Mouse (Mus musculus): ENCODE data around the gene Sox1.
A peak's percentile ranks its signal among the peaks of the same experiment; 100 is the strongest.

The Sox1 gene

DNA sequence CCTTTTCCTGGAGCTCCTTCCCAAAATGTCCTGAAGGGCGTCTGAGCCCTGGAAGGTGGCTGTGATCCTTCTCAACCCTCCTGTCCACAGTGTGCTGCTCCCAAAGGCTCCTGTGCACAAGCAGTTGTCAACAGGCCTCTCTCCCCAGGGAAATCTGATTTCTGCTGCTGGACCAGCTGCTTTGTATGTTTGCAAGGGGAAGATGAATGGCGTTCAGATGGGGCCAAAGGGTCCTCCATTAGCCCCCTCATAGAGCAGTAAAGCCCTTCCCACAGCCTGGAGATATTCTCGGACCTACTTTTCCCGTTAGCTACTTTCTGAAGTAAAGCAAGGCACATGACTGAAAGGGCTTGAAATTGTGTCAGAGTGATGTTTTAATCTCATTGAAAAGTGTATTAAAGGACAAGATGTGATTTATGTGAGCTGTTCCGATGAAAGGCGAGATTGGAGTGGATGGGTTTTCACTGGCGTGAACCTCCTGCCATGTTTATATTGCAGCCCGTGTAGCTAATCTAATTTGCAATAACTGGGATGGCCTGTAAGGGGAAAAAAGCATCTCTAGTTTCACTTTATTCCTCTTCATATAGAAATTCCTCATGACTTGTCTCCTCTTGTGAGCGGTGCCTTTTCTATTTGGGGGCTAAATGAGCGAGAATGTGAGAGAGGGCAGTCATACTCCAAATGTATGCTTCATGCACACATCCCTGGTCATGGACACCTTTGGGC, 6.5 kb upstream of the Sox1 start:
- peak; percentile 56 for DNase-seq (ENCODE audit: low read depth, low spot score)

DNA sequence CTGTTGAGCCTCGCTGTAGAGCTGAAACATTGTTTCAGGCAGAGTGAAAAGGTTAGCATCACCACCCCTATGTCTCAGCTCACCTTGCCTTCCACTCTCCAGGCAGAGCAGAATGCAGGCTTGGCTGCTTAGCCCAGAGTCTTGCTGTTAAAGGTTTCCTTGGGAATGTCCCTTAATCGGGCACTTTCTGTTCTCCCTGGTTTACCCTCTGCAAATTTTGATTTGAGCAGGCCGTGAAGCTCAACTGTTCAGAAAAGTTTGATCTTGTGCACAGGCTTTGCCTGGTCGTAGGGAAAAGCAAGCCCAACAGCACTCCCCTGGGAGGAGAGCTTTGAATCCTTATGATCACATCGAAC, 6.0 kb upstream of the Sox1 start:
- peak; percentile 36 for DNase-seq (ENCODE audit: low read depth, low spot score)

DNA sequence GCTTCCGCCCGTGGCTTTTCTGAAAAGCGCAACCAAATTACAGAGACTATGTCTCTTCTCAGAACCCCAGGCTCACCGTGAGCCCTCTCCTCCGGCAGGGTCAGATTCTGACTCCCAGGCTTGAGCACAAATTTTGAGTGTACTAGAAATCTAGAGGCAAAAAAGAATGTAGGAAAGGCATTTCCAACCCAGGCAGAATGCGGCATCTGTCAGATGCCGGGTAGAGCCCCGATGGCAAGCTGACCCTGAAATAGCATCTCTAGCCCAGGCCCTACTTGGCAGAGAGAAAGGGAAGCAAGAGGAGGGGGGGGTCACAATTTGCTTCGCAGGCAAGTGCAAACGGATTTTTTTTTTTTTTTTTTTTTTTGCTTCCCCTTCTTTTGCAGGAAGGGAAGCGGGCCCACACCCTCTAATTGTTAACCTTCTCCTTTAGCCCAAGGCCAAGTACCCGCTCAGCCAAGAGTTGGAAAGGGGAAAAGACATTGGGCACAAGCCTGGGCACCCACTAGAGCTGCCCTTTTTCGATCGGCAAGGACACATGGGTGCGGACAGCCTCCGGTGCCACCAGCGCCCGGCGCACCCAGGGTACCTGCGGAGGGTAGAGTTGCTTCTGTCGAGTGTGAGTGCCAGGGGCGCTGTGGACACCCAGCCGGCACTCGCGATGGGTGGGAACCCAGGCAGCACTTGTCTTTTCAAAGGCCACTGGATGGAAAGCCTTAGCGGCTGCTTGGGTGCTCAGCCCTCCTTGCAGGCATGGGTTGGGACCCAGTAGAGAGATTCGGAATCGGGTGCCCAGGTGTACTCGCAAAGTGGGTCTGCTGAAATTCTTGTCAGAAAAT, 5.1 kb upstream of the Sox1 start:
- peak; percentile 34 for DNase-seq (ENCODE audit: low read depth, low spot score)

DNA sequence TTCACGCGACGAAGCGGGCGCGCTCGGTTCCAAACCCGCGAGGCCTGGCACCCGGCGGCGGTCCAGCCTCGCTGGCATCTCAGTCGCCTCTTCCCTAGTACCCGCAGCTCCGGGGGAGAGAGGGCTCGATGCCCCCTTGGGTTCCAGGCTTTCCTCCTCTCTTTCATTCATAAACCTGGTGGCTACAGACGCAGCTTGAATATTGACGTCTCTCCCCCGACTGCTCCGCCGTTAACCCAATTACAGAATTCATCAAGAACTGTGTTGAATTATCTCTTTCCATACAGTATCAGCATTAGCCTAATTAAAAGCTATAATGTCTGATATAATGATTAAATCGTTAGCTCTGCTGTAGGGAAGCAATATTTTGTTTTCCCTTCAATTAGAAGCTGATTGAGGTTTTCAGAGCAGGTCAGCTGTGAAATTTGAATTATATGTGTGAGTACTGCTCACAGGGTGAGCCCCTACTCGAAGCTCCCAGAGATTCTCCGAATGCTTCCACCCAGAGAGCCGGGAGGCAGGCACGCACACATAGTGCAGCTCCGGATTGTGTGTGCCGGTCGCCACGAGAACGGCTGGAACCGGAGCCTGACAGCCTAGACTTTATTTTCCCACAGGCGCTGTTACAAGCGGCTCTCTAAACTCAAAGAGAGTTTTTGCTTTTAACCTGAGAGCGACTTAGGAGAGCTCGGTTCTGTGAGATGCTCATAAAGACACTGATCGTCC, 4.3 kb upstream of the Sox1 start:
- DNase-seq (ENCODE audit: low read depth, low spot score), result peak; percentile 28

DNA sequence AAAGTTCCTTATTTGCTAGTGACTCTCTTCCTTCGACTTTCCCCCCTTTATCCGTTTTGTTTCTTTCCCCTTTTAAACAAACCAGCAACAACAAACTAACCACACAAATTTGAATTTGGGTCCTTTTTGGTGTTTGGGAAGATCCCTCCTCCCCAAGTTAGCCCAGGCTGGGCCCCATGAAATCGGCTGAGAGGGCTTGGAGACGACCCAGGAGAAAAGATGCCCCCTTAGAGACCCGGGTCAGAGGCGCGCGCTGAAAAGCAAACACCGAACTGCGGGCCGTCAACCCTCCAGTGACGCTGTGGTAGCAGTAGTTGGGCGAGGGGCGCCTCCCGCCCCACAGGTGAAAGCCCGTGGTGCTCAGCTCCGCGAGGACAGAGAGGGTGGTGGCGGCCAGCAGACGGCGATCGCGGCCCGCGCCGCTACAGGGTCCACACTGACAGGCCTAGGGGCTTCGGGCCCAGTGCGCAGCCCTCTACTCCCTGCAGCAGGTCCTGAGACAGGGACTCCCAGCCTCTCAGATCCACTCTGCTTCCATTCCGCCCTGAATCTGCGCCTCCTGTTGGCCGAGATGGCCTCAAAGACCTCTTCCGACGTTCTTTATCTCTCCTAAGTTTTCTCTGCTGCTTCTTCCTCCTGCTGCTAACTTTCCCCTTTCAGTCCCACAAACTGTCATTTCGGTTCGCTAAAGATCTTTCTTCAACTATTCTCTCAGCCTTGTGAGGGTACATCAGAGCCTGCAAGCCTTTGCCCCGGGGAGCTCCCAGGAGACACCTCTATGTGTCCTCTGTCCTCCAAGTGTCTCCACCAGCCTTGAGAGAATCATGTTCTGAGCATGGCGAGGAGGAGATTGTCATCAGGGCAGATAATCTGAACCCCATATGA, 3.5 kb upstream of the Sox1 start:
- peak; percentile 76 for DNase-seq (ENCODE audit: low read depth, low spot score)

DNA sequence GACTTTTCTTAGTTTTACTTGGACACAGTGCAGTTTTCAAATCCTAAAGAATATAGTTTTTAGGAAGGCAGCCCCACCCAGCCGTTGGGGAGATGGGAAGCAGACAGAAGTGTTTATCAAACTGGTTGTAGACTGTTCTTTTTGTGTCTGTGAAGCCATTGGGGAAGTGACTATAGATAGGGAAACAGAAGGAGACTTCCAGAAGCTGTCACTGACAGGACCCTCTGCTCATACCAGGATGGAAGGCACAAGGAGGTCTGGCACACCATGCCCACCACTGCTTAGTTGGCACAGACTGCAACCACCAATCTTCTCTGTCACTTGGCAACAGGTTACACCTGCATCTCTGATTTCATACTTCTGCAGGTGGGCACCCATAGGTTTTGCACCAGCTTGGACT, 2.3 kb upstream of the Sox1 start:
- DNase-seq (ENCODE audit: low read depth, low spot score), result no peak

DNA sequence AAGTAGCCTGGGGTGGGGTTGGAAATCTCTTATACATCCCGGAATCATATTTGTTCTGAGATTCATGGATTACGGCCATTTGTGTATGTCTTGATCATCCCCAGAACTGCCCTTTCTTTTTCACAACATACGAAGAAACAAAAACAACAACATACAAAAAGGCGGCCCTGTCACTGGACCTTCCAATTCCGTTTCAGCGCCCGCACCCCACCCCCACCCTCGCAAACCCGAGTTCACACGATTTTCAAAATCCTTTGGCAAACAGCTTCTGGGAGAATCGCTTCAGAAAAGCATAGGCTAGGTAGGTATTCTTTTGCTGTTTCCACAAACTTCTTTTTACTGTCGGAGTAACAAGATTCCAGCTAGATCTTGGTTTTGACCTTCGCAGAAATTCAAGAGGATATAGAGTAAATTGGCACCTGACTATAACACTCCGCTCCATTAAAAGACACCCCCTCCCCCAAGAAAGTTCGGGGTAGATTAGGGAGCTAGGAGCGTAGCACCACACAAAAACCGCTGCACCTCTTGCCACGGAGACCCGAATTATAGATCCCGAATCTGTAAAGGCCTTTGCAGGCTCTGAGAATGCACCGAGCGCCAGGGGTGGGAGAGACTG, 602 bp upstream of the Sox1 start:
- DNase-seq (ENCODE audit: low read depth, low spot score), result no peak

DNA sequence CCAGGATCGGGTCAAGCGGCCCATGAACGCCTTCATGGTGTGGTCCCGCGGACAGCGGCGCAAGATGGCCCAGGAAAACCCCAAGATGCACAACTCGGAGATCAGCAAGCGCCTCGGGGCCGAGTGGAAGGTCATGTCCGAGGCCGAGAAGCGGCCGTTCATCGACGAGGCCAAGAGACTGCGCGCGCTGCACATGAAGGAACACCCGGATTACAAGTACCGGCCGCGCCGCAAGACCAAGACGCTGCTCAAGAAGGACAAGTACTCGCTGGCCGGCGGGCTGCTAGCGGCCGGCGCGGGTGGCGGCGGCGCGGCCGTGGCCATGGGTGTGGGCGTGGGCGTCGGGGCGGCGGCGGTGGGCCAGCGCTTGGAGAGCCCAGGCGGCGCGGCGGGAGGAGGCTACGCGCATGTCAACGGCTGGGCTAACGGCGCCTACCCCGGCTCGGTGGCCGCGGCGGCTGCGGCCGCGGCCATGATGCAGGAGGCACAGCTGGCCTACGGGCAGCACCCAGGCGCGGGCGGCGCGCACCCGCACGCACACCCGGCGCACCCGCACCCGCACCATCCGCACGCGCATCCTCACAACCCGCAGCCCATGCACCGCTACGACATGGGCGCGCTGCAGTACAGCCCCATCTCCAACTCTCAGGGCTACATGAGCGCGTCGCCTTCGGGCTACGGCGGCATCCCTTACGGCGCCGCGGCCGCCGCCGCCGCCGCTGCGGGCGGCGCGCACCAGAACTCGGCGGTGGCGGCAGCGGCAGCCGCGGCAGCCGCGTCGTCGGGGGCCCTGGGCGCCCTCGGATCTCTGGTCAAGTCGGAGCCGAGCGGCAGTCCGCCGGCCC, 1.6 kb downstream of the Sox1 start:
- peak; percentile 51 for DNase-seq (ENCODE audit: low read depth, low spot score)

DNA sequence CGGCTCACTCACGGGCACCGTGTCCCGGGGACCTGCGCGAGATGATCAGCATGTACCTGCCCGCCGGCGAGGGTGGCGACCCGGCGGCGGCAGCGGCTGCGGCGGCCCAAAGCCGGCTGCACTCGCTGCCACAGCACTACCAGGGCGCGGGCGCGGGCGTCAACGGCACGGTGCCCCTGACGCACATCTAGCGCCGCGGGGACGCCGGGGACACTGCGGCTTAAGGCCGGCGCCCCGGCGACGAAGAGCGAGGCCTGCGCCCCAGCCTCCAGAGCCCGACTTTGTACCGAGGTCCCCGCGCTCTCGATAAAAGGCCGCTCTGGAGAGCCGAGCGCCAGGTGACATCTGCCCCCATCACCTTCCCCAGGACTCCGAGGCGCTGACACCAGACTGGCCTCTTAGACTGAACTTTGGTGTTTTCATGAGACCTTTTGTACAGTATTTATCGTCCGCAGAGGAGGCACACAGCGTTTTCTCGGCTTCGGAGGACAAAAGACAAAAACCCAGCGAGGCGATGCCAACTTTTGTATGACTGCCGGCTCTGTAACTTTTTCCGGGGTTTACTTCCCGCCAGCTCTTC, 2.3 kb downstream of the Sox1 start:
- DNase-seq (ENCODE audit: low read depth, low spot score), result peak; percentile 37

DNA sequence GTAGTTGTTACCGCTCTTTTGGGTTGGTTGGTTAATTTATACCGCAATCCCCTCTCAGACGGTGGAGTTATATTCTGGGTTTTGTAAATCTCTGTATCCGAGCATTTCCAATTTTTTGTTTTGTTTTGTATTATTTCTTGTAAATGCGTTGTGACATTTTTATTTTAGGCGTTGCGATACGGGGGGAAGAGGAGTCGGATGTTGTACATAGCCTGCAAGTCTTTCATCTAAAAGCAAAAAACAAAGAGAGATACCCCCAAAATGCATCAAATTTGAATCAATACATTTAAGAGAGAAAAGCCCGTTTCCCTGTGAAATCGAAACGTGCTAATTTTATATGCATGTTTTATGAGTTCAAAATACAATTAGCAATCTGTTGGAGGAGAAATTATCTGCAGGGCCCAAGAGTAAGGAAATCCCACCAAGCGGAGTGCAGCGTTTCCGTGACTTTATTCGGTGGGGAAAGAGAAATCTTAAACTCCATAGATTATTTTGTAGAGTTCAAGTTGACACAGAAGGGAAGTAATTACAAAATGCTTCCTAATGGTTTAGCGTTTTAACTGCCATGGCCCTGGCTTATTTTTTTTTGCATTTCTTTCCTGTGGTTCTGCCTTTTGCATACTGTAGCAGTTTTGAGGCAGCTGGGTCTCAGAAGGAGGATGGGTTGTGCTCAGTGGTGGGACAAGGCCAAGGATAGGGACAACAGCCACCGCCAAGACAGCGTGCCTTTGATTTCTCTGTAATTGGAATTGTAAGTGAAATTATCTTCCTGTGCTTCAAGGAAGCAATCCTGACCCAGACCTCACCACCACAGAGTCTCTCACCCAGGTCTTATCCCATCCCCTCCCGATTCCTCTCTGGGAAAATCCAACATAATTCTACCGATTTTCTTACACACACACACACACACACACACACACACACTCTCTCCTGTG, 3.2 kb downstream of the Sox1 start:
- DNase-seq (ENCODE audit: low read depth, low spot score), result peak; percentile 14

DNA sequence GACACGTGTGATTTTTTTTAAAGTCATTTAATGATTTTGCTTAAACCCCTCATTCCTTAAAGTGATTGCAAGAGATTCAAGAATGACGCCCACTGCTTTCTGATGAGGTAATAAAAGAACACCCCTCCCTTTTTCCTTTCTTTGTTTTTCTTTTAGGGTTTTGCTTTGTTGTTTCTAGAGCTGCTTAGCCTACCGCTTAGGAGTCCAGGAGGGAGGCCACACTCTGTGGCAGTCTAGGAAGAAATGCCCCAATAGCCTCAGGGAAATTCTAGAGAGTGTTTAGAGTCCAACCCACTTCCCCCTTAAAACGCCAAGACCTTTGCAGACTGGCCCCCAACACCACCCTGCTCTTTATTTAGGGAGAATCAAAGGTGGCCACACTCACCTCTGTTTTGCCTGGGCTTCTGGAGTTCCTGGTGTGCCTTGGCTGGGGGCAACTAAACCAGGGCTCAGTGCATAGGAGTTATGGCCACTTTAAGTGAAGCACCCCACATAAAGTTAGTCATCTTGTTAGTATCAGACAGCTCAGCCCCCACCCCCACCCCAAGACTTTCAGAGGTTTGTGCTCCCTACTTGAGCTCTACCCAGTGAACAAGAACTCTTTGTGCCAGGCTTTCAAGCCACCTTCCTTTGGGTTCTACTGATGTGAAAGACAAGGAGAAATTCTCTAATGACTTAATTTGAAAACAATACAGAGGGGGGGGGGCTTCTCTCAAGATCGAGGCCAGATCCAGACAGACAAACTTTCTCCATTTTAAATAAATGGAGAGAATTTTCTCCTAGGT, 4.5 kb downstream of the Sox1 start:
- DNase-seq (ENCODE audit: low read depth, low spot score), result no peak

DNA sequence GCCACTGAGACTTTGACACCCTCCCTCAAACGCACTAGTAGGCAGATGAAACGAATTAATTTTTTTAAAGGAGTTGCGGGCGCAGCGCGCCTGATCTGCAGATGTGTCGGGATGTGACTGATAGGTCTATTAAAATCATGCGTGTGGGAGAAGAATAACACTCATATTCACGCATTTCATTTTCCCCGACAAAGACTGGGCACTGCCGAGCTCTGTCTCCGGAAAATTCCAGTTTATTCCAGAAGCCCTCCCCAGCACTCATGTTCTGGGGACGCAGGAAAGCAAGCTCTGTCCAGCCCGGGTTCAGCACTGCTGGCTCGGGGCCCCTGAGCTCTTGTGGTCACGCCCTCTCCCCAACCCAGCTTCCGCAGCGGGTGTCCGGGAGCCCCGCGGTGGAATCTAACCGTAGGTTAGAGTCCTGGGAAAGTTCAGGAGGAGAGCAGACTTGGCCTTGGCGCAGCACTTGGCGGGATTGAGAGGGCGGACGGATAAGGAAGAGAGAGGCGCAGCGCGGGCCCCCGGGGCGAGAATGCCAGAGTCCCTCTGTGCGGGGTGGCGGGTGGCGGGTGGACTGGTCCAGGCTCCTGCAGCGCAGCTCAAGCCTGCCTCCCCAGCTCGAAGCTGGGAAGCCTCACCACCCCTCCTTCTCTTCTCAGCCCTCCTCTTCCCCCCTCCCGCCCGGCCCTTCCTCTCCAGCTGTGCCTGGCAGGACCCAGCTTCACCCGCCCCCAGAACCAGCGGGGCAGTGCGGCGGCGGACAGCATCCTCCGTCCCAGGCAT, 5.7 kb downstream of the Sox1 start:
- DNase-seq (ENCODE audit: low read depth, low spot score), result peak; percentile 63

DNA sequence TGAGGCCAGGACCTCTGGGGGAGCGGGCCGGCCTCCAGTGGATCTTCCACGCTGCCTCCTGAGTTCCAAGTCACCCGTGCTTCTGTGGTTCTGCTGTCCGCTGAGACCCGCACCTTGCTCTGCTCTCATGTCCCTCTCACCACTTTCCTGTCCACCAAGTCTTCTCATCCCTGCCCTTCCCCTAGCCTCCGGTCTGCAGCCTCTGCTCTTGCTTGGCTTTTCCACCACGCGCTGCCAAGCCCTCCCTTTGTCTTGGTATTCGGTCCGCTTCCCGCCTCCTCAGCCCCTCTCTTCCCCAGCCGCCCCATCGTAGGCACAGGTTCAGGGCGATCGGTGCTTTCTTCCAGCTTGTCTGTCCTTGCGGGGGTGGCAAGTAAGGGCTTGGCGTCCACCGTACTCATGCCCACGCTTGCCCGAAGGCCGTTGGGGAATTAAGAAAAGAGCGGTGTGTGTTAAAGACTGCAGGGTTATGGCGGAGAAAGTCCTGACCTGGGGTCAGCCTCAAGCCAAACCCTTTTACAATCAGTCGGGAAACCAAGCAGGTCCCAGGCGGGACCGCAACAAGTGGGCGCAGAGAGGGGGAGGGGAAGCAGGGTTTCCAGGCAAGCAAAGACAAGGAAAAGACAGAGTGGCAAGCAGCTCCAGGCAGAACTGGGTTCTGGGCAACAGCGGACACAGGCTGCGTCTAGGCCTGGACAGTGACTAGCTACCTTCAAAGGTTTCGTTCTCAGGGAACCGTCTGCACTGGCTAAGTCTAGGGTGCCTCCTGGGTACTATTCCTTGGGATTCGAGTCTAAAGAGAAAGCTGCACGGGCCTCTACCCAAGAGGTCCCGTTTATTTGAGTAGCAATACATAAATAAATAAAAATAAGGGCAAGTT, 6.5 kb downstream of the Sox1 start:
- DNase-seq (ENCODE audit: low read depth, low spot score), result peak; percentile 54

DNA sequence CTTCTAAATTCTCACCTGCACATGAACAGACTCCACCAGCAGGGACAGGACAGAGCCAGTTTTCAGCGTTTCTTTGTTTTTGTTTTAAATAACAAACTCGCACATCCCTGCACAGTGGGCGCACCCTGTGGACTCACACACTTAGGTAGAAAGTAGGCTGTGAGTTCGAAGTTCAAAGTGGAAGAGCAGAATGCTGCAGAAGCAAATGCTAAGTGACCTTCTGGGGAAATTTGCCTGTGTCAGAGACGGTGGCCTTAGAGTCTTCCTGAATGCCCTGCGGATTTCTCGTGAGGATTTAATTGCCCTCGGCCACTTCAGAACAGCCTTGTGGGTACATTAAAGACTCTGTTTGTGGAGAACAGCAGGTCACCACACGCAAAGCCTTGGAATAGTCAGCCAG, 7.6 kb downstream of the Sox1 start:
- DNase-seq (ENCODE audit: low read depth, low spot score), result no peak

DNA sequence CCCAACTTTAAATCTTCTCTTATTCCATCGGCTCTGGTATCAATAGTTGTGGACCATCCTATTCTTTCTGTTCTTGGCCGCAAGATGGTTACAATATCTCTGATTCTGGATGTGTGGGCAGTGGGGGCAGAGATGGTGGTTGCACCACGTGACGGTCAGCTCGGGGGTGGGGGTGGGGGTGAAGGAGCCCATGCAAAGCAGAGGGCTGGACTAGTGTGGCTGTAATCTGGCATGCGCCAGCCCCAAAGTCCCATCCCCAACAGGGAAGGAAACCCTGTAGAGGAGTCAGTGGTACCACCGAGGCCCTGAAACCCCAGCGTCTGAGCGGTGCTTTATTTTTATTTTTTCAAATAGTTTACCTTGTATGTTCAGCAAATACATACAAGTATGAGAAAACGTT, 12.9 kb downstream of the Sox1 start:
- DNase-seq (ENCODE audit: low read depth, low spot score), result no peak

DNA sequence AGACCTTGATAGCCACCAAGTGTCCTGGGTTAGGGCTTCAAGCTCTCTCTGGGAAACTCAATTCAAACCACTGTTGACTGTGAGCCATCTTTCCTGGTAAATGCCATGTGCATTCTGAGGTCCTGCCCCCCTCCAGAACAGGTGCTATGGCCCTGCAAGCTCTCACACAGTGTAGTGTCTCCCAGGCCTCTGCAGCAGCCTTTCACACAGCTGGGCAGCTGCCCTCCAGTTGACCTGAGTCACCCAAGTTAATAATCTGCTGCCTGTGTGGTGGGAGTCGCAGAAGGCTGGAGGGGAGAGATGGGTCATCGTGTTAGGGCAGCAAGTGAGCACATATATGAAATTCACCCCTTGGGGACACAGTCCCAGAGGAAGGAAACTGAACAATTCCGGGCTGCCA, 14.9 kb downstream of the Sox1 start:
- no peak for DNase-seq (ENCODE audit: low read depth, low spot score)
